Mouse (Mus musculus) hindbrain, embryonic 13.5 days (tissue): ENCODE data around the gene Ctsf. TPM values are rescaled to one million over a fixed set of nuclear protein-coding genes. Genes with fewer than 3 reads are reported as not detected.

Experiments used
- ATAC-seq: fragments of 200-750 bp; cut with Nextera tagmentation; 2 replicates; pipeline ENCODE4 v1.8.0; 2017; ENCODE audit warnings: moderate TSS enrichment; ENCODE audit not compliant: low FRiP score
- H3K27ac ChIP-seq: fragments of 300-500 bp; sonication (generic); 2 replicates; pipeline ENCODE4 v1.5.1; 2015; ENCODE audit warnings: inconsistent platforms, mild to moderate bottlenecking, moderate library complexity
- H3K27me3 ChIP-seq: fragments of 300-500 bp; sonication (generic); 2 replicates; pipeline ENCODE4 v1.6.1; 2015; ENCODE audit warnings: mild to moderate bottlenecking, inconsistent platforms
- H3K36me3 ChIP-seq: fragments of 300-500 bp; sonication (generic); 2 replicates; pipeline ENCODE4 v1.6.1; 2015; ENCODE audit warnings: mild to moderate bottlenecking, inconsistent platforms
- H3K4me1 ChIP-seq: fragments of 300-500 bp; sonication (generic); replicated peaks from 2 replicates; pipeline ENCODE4 v1.6.1; 2015; ENCODE audit warnings: inconsistent platforms
- H3K4me2 ChIP-seq: fragments of 300-500 bp; sonication (generic); 2 replicates; pipeline ENCODE4 v1.6.1; 2015; ENCODE audit warnings: inconsistent platforms, mild to moderate bottlenecking, moderate library complexity
- H3K4me3 ChIP-seq: fragments of 300-500 bp; sonication (generic); 2 replicates; pipeline ENCODE4 v1.5.1; 2015; ENCODE audit warnings: mild to moderate bottlenecking, inconsistent platforms
- H3K9ac ChIP-seq: fragments of 300-500 bp; sonication (generic); 2 replicates; pipeline ENCODE4 v1.6.1; 2015; ENCODE audit warnings: mild to moderate bottlenecking, inconsistent platforms
- H3K9me3 ChIP-seq: fragments of 300-500 bp; sonication (generic); 2 replicates; pipeline ENCODE4 v1.6.1; 2016; ENCODE audit warnings: inconsistent platforms
- WGBS: fragments of 180-500 bp; shearing (Covaris S2); methylation state at CpG from one replicate; pipeline ENCODE4 v1.1.7; 2015; 5-methylcytosine and 5-hydroxymethylcytosine counted together
- polyA plus RNA-seq: library from polyadenylated mRNA; unstranded; fragments of >200 nt; fragmentation: Nextera tagmentation; extraction: Ambion mirVana; gene quantifications from 2 replicates; pipeline ENCODE4 v1.2.1, GENCODE M21; 2015

Ctsf gene
- polyA plus RNA-seq, 1 experiment from 2014 or later = 67.3 TPM

- Histone ChIP-seq H3K4me2 (no peak overlapping the region), H3K27ac (no peak overlapping the region), H3K4me3 (no peak overlapping the region), H3K9ac (no peak overlapping the region), H3K9me3 (no peaks in the 10 kb centered on the region), H3K4me1 (peaks cover 24% of the 10 kb centered on the region), H3K27me3 (no peaks in the 10 kb centered on the region), H3K36me3 (peaks cover 27% of the 10 kb centered on the region)
- WGBS = 89% methylated on average over 8 of the region's 8 CpGs
- no peak for ATAC-seq
These were observed 21.0 kb upstream of the Ctsf start for GRCm38 (mm10) chr19:4833977-4834376.

GRCm38 (mm10) chr19:4836096-4836495 is 18.8 kb upstream of the Ctsf start:
- ATAC-seq = no peak
- peaks cover 15% of the 10 kb centered on the region for H3K27me3 ChIP-seq
- H3K36me3 ChIP-seq = peaks cover 18% of the 10 kb centered on the region
- 73% methylated on average over 2 of the region's 2 CpGs for WGBS
- peaks cover 32% of the 10 kb centered on the region for H3K4me1 ChIP-seq
- no peak overlapping the region for H3K4me2 ChIP-seq
- no peak overlapping the region for H3K9ac ChIP-seq
- no peak overlapping the region for H3K27ac ChIP-seq
- no peaks in the 10 kb centered on the region for H3K9me3 ChIP-seq
- H3K4me3 ChIP-seq = no peak overlapping the region

GRCm38 (mm10) chr19:4837049-4837448 is 17.9 kb upstream of the Ctsf start:
- Histone ChIP-seq H3K4me2 (no peak overlapping the region), H3K27ac (no peak overlapping the region), H3K4me3 (no peak overlapping the region), H3K27me3 (peaks cover 25% of the 10 kb centered on the region), H3K9ac (no peak overlapping the region), H3K4me1 (peaks cover 31% of the 10 kb centered on the region), H3K9me3 (no peaks in the 10 kb centered on the region), H3K36me3 (peaks cover 16% of the 10 kb centered on the region)
- no peak for ATAC-seq
- WGBS = 94% methylated on average over 6 of the region's 6 CpGs

GRCm38 (mm10) chr19:4838526-4839140 is 16.3 kb upstream of the Ctsf start:
- ATAC-seq = peak; percentile 47
- Histone ChIP-seq H3K4me1 (peaks cover 21% of the 10 kb centered on the region), H3K4me3 (peak overlapping the region; percentile 62), H3K27ac (no peak overlapping the region), H3K9ac (peak overlapping the region; percentile 77), H3K9me3 (no peaks in the 10 kb centered on the region), H3K36me3 (peaks cover 3% of the 10 kb centered on the region; the same call in 1 of the 2 replicates), H3K4me2 (peak overlapping the region; percentile 98), H3K27me3 (peaks cover 35% of the 10 kb centered on the region)
- 33% methylated on average over 10 of the region's 10 CpGs for WGBS

DNA sequence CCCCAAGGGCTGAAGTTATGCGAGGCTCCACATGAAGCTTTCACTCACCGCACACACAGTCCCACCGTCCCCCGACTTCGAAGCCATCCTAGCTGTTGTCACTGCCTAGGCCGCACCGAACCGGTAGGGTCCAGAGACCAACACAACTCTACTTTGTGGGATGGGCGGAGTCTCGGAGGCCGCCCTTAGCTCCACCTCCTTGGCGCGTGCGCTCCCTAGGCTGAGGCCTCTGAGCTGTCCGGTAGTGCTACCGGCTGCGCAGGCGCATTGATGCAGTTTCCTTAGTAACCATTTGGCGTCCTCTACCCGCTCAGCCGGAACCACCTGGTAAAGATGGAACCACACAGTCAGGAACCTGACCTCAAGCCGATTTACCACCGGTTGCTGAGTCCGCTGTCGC is 15.8 kb upstream of the Ctsf start, which contains the start of the genes Ccs and Ccdc87:
Ccs (minus strand) TSS at position 184 of the 400 bp plus-strand sequence.
Ccdc87 (plus strand) TSS at position 218 of the 400 bp plus-strand sequence.
- Histone ChIP-seq H3K27me3 (peaks cover 35% of the 10 kb centered on the region), H3K9me3 (no peaks in the 10 kb centered on the region), H3K27ac (no peak within 1 kb of the TSS), H3K4me1 (peaks cover 21% of the 10 kb centered on the region), H3K4me2 (peak within 1 kb of the TSS; percentile 98), H3K9ac (peak within 1 kb of the TSS; percentile 77), H3K36me3 (peaks cover under 1% of the 10 kb centered on the region; the same call in 1 of the 2 replicates), H3K4me3 (peak within 1 kb of the TSS; percentile 62)
- peak; percentile 98 for ATAC-seq
- WGBS = under 1% methylated on average over 25 of the region's 25 CpGs

DNA sequence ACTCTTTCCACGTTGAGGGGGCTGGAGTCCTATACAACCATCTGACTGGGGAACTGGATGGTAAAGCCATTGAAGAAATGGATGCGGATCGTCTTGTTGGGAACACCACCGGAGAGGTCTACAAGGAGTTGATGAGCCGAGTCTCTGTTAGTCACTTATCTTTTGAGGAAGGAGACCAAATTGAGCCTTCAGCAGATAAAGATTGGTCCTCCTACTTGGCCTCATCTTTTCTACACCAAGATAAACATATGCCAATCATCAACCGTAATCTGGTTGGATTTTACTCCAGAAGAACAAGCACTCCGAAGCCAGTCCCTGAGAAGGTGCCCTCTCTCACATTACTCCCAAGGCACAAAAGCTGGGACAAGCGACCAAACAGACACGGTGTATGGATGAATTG is 14.1 kb upstream of the Ctsf start:
- no peak overlapping the region for H3K4me2 ChIP-seq
- no peak overlapping the region for H3K9ac ChIP-seq
- peaks cover 21% of the 10 kb centered on the region for H3K4me1 ChIP-seq
- H3K27ac ChIP-seq = no peak overlapping the region
- no peak overlapping the region for H3K4me3 ChIP-seq
- H3K36me3 ChIP-seq = no peaks in the 10 kb centered on the region; the same call in 1 of the 2 replicates
- ATAC-seq = no peak
- H3K27me3 ChIP-seq = peaks cover 35% of the 10 kb centered on the region
- 88% methylated on average over 9 of the region's 9 CpGs for WGBS
- no peaks in the 10 kb centered on the region for H3K9me3 ChIP-seq

GRCm38 (mm10) chr19:4842611-4843010 is 12.3 kb upstream of the Ctsf start:
- 65% methylated on average over 2 of the region's 2 CpGs for WGBS
- Histone ChIP-seq H3K4me2 (no peak overlapping the region), H3K4me1 (peaks cover 20% of the 10 kb centered on the region), H3K36me3 (no peaks in the 10 kb centered on the region), H3K27ac (no peak overlapping the region), H3K9ac (no peak overlapping the region), H3K9me3 (no peaks in the 10 kb centered on the region), H3K27me3 (peaks cover 39% of the 10 kb centered on the region), H3K4me3 (no peak overlapping the region)
- ATAC-seq = no peak

DNA sequence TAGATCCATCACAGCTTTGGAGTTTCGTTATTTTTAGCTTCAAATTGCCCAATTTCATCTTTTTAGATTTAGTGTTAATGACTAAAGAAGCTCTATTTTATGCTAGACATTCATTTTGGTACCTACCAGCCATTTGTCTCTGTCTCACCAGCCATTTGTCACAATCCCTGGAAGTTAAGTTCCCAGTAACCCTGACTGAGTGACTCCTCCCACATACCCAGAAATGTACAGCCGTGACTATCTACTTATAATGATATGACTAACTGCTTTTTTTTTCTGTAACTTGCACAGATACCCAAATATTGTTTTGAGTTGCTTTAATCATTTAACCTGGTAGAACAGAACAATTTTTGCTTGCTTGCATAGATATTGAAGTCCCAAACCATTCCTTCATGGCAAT is 9.1 kb upstream of the Ctsf start:
- no peaks in the 10 kb centered on the region for H3K4me1 ChIP-seq
- no peak overlapping the region for H3K4me3 ChIP-seq
- no peak overlapping the region for H3K27ac ChIP-seq
- ATAC-seq = no peak
- 91% methylated on average over 2 of the region's 2 CpGs for WGBS
- no peaks in the 10 kb centered on the region for H3K9me3 ChIP-seq
- H3K9ac ChIP-seq = no peak overlapping the region
- no peak overlapping the region for H3K4me2 ChIP-seq
- H3K36me3 ChIP-seq = no peaks in the 10 kb centered on the region
- H3K27me3 ChIP-seq = peaks cover 32% of the 10 kb centered on the region

- no peaks in the 10 kb centered on the region for H3K36me3 ChIP-seq
- H3K4me1 ChIP-seq = no peaks in the 10 kb centered on the region
- H3K27ac ChIP-seq = no peak overlapping the region
- H3K9me3 ChIP-seq = no peaks in the 10 kb centered on the region
- 43% methylated on average over 7 of the region's 7 CpGs for WGBS
- H3K4me2 ChIP-seq = no peak overlapping the region
- ATAC-seq = no peak
- H3K4me3 ChIP-seq = no peak overlapping the region
- no peak overlapping the region for H3K9ac ChIP-seq
- peaks cover 16% of the 10 kb centered on the region for H3K27me3 ChIP-seq
These were observed 7.4 kb upstream of the Ctsf start for GRCm38 (mm10) chr19:4847490-4847889.

DNA sequence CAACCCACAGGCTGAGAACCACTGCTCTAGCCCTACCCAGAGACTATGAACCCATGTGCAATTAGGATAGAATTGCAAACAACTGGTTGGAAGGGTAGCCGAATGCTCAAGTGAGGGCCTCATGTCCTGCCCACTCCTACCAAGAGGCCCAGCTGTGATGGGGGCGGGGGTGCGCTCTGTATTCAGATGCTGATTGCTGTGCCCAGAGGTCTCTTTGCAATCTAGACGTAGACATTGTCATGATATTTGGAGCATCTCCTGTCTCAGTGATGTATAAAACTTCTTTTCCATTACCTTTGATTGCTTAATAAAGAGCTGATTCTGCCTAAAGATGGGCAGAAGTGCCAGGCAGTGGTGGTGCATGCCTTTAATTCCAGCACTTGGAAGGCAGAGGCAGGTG is 5.1 kb upstream of the Ctsf start:
- H3K36me3 ChIP-seq = no peaks in the 10 kb centered on the region
- WGBS = 58% methylated on average over 4 of the region's 4 CpGs
- no peak for ATAC-seq
- no peaks in the 10 kb centered on the region for H3K9me3 ChIP-seq
- no peak overlapping the region for H3K4me3 ChIP-seq
- 0 out of 2 replicates have a peak, but pooled peaks cover 10% of the 10 kb centered on the region for H3K27me3 ChIP-seq
- H3K4me2 ChIP-seq = no peak overlapping the region
- no peak overlapping the region for H3K9ac ChIP-seq
- peaks cover 3% of the 10 kb centered on the region; the same call in 1 of the 2 replicates for H3K4me1 ChIP-seq
- no peak overlapping the region for H3K27ac ChIP-seq

- H3K27ac ChIP-seq = no peak overlapping the region
- no peak overlapping the region for H3K9ac ChIP-seq
- H3K4me2 ChIP-seq = no peak overlapping the region
- ATAC-seq = no peak
- no peaks in the 10 kb centered on the region for H3K9me3 ChIP-seq
- no peaks in the 10 kb centered on the region for H3K36me3 ChIP-seq
- no peak overlapping the region for H3K4me3 ChIP-seq
- H3K4me1 ChIP-seq = peaks cover 4% of the 10 kb centered on the region
- 44% methylated on average over 5 of the region's 5 CpGs for WGBS
- 0 out of 2 replicates have a peak, but pooled peaks cover 10% of the 10 kb centered on the region for H3K27me3 ChIP-seq
These were observed 4.6 kb upstream of the Ctsf start for GRCm38 (mm10) chr19:4850281-4850680.

- H3K4me3 ChIP-seq = peak overlapping the region; percentile 61
- peaks cover 14% of the 10 kb centered on the region for H3K4me1 ChIP-seq
- H3K27me3 ChIP-seq = 0 out of 2 replicates have a peak, but pooled peaks cover under 1% of the 10 kb centered on the region
- ATAC-seq = peak; percentile 73; the same call in 1 of the 2 replicates
- H3K9ac ChIP-seq = peak overlapping the region; percentile 87
- H3K27ac ChIP-seq = peak overlapping the region; percentile 65
- WGBS = under 1% methylated on average over 14 of the region's 14 CpGs
- peaks cover 23% of the 10 kb centered on the region for H3K36me3 ChIP-seq
- peak overlapping the region; percentile 96 for H3K4me2 ChIP-seq
- no peaks in the 10 kb centered on the region for H3K9me3 ChIP-seq
These were observed 515 bp downstream of the Ctsf start for GRCm38 (mm10) chr19:4855470-4855820.

DNA sequence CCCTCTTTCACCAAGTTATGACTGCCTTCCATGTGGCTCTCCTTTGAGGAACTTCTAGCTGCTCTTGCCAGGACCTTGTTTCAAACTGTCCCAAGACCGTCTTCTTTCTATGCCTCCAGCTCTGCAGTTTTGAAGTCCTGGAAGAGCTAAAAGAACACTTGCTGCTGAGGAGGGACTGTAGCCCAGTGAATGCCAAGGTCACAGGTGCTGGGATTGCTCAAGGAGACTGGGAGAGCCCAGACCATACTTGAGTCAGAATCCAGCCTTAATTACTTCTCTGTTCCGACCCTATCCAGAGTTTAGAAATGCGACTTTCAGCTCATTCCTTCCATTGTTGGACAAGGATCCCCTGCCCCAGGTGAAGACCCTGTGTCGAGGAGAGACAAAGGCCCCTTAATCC is 1.0 kb downstream of the Ctsf start:
- Histone ChIP-seq H3K27me3 (no peaks in the 10 kb centered on the region), H3K4me3 (peak overlapping the region; percentile 61), H3K27ac (no peak overlapping the region), H3K4me1 (peaks cover 14% of the 10 kb centered on the region), H3K9ac (peak overlapping the region; percentile 87), H3K4me2 (peak overlapping the region; percentile 96), H3K36me3 (peaks cover 28% of the 10 kb centered on the region), H3K9me3 (no peaks in the 10 kb centered on the region)
- no peak for ATAC-seq
- 73% methylated on average over 4 of the region's 4 CpGs for WGBS
